Mouse (Mus musculus) lung, postnatal 0 days (tissue): ENCODE results near the gene Prrg1.

ENCODE experiments used
- CTCF ChIP-seq: IDR thresholded peaks from 2 replicates; pipeline ENCODE4 v1.5.1; 2016; ENCODE audit warnings: antibody characterized with exemption, mild to moderate bottlenecking
- EP300 ChIP-seq: IDR thresholded peaks from 2 replicates; pipeline ENCODE4 v1.6.1; 2016; ENCODE audit warnings: antibody characterized with exemption, mild to moderate bottlenecking, control low read depth

DNA sequence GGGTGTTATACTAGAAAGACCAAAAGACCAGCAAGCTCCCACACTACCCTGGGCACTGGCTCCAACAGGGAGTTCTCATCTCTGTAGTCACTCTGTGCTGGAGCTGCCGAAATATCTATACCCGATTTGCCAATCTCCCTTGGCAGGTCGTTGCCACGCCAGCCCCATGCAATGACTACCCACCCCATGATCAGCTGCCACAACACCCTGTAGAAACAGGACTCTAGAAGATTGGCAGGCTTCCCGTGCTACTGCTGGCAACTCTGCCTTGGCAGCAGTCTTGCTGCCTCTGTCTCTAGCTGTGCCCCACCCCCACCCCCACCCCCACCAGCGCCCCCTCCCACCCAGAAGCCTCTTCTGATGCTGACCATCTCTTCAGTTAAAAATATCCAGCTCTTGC lies 149.3 kb downstream of the Prrg1 start:
- TF ChIP-seq EP300 (no peak), CTCF (no peak)
